Mouse (Mus musculus): ENCODE measurements around the gene Fpr1. TPM values are rescaled to one million over a fixed set of nuclear protein-coding genes. Genes with fewer than 3 reads are reported as not detected.

Fpr1 gene
- polyA plus RNA-seq, 1 experiment from 2014 or later: 0.15 TPM

DNA sequence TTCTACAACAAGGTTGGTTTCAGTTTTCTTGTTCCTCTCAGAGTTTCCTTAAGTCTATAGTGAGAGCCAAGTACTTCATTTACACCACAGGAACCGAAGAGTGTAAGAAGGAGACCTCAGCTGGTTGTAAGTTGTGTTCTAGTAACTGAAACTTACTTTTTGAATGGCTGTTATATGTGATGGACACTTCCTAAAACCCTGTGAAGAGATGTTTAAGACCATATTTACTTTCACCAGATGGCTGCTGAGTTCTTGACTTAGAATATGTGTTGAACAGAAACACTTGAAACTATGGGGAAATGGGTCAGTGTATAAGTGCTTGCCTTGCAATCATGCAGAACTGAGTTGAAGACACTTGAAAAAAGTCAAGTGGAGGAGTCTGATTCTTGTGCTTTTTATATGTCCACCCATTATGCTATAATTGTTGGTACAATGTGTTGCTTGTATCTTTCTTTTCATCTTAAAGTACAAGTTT lies 4.1 kb upstream of the Fpr1 start, which contains the start of the genes Fpr2 and Fpr3:
Gene Fpr2, plus strand, starts transcription at position 51 of the 475 bp plus-strand sequence.
Gene Fpr3, plus strand, starts transcription at position 79 of the 475 bp plus-strand sequence.
- Histone ChIP-seq H3K4me2 (ENCODE audit: low read depth, low read length) (no peak within 1 kb of the TSS), H3K27ac (ENCODE audit: low read depth, low read length) (no peak within 1 kb of the TSS)
- 66% methylated on average over 1 of the region's 1 CpGs for WGBS

DNA sequence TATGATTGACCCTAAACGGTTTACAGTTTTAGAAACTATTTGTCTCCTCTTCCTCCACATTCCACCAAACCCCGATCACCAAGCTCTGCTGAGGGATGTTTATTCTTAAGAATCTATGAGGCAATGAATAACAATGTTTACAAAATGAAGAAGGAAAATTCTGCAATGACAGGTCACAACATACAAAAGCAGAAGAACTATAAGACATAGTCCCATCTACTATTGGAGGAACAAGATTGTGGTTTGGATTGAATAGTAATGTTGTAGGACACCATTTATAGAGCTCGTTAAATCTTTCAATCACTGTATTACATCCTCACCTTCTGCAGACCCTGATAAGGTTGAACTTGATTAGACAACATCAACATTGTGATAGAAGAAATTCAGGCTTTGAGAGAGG lies 1.1 kb downstream of the Fpr1 start:
- no peaks in the 10 kb centered on the region for H3K27me3 ChIP-seq (ENCODE audit: control insufficient read depth, insufficient read depth, low read length)
- H3K9ac ChIP-seq (replicated peaks; ENCODE audit: low read depth, low read length): no peak overlapping the region
- H3K4me2 ChIP-seq (ENCODE audit: low read depth, low read length): no peak overlapping the region
- 89% methylated on average over 3 of the region's 3 CpGs for WGBS
- ATAC-seq (ENCODE audit: low read depth): no peak
- H3K9me3 ChIP-seq (ENCODE audit: control insufficient read depth, low read length): no peaks in the 10 kb centered on the region
- no peak overlapping the region for H3K27ac ChIP-seq (ENCODE audit: low read depth, low read length)
- H3K4me1 ChIP-seq (ENCODE audit: control insufficient read depth, insufficient read depth, low read length): no peaks in the 10 kb centered on the region
- H3K4me3 ChIP-seq (ENCODE audit: low read depth, low read length): no peak overlapping the region
- no peaks in the 10 kb centered on the region for H3K36me3 ChIP-seq (ENCODE audit: control insufficient read depth, insufficient read depth, low read length)

More for the DNA sequence above, 4.1 kb upstream of the Fpr1 start, which contains the start of the genes Fpr2 and Fpr3:
- H3K9me3 ChIP-seq (ENCODE audit: control insufficient read depth, low read length): no peaks in the 10 kb centered on the region
- ATAC-seq (ENCODE audit: low read depth): no peak
- no peaks in the 10 kb centered on the region for H3K36me3 ChIP-seq (ENCODE audit: control insufficient read depth, insufficient read depth, low read length)
- H3K9ac ChIP-seq (replicated peaks; ENCODE audit: low read depth, low read length): no peak within 1 kb of the TSS
- no peak within 1 kb of the TSS for H3K4me3 ChIP-seq (ENCODE audit: low read depth, low read length)
- H3K4me1 ChIP-seq (ENCODE audit: control insufficient read depth, insufficient read depth, low read length): no peaks in the 10 kb centered on the region
- H3K27me3 ChIP-seq (ENCODE audit: control insufficient read depth, insufficient read depth, low read length): no peaks in the 10 kb centered on the region

DNA sequence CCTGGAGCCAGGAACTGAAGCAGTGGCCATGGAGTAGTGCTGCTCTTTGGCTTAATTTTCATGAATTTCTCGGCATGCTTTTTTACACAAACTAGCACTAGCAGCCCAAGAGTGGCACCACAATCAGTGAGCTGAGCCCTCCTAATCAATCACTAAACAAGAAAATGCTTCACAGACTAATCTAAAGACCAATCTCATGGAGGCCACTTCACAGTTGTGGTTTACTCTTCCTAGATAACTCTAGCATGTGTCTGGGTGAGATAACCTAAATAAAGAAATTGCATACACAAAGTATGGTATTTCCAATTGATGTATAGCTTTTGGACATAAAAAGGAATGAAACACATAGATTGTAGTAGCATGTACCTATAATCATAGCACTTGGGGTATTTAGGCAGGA lies 4.4 kb downstream of the Fpr1 start:
- Histone ChIP-seq H3K9me3 (ENCODE audit: control insufficient read depth, low read length) (no peaks in the 10 kb centered on the region), H3K27ac (ENCODE audit: low read depth, low read length) (no peak overlapping the region), H3K4me1 (ENCODE audit: control insufficient read depth, insufficient read depth, low read length) (no peaks in the 10 kb centered on the region), H3K9ac (replicated peaks; ENCODE audit: low read depth, low read length) (no peak overlapping the region), H3K4me3 (ENCODE audit: low read depth, low read length) (no peak overlapping the region), H3K4me2 (ENCODE audit: low read depth, low read length) (no peak overlapping the region), H3K36me3 (ENCODE audit: control insufficient read depth, insufficient read depth, low read length) (no peaks in the 10 kb centered on the region), H3K27me3 (ENCODE audit: control insufficient read depth, insufficient read depth, low read length) (no peaks in the 10 kb centered on the region)
- ATAC-seq (ENCODE audit: low read depth): no peak
- WGBS: 96% methylated on average over 1 of the region's 1 CpGs

DNA sequence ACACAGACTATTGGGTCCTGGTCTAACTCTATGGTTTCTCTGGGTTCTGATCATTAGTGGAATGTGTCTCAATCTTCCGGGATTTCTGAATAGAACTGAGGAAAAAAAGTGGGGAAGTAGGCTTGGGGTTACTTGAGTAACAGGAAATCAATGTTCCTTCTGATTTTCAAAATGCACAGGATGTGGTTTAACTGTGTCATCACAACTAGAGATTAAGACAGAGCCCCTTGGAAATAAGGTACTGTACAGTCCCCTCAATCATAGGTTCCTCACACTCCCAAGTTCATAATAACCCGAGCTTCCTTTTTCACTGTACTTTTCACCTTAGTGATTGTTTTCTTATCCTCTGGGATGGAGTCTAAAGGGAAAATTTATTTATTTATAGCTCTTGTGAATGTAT lies 12.0 kb downstream of the Fpr1 start:
- H3K4me2 ChIP-seq (ENCODE audit: low read depth, low read length): no peak overlapping the region
- no peak overlapping the region for H3K4me3 ChIP-seq (ENCODE audit: low read depth, low read length)
- H3K27me3 ChIP-seq (ENCODE audit: control insufficient read depth, insufficient read depth, low read length): no peaks in the 10 kb centered on the region
- no peaks in the 10 kb centered on the region for H3K36me3 ChIP-seq (ENCODE audit: control insufficient read depth, insufficient read depth, low read length)
- no peak overlapping the region for H3K9ac ChIP-seq (replicated peaks; ENCODE audit: low read depth, low read length)
- no peaks in the 10 kb centered on the region for H3K9me3 ChIP-seq (ENCODE audit: control insufficient read depth, low read length)
- ATAC-seq (ENCODE audit: low read depth): no peak
- WGBS: 90% methylated on average over 2 of the region's 2 CpGs
- no peaks in the 10 kb centered on the region for H3K4me1 ChIP-seq (ENCODE audit: control insufficient read depth, insufficient read depth, low read length)
- no peak overlapping the region for H3K27ac ChIP-seq (ENCODE audit: low read depth, low read length)

DNA sequence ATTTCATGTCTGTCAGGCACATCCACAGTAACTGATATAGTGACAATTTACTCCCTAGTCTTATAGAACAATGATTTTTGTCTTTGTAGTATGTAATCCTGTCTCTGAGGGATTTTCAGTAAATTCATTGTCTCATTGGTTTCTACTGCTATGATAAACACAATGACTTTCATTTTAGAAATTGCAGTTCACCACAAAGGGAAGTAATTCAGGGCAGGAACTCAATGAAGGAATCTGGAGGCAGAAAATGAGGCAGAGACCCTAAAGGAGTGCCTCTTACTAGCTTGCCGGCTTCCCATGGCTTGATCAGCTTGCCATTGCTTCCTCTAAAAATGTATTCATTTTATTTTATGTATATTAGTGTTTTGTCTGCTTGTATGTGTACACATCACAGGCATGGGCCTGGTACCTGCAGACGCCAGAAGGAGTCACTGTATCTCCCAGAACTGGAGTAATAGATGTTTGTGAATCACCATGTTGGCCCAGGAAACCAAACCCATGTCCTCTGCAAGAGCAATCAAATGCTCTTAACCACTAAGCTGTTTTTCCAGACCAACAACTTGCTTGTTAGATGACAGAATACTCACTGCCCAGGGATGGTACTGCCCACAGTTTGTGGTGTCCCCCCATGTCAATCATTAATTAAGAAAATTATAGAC lies 12.7 kb downstream of the Fpr1 start:
- no peak for ATAC-seq (ENCODE audit: low read depth)
- H3K9ac ChIP-seq (replicated peaks; ENCODE audit: low read depth, low read length): no peak overlapping the region
- H3K27ac ChIP-seq (ENCODE audit: low read depth, low read length): no peak overlapping the region
- H3K4me2 ChIP-seq (ENCODE audit: low read depth, low read length): no peak overlapping the region
- no peak overlapping the region for H3K4me3 ChIP-seq (ENCODE audit: low read depth, low read length)
- 87% methylated on average over 2 of the region's 2 CpGs for WGBS
- H3K27me3 ChIP-seq (ENCODE audit: control insufficient read depth, insufficient read depth, low read length): no peaks in the 10 kb centered on the region
- H3K4me1 ChIP-seq (ENCODE audit: control insufficient read depth, insufficient read depth, low read length): no peaks in the 10 kb centered on the region
- H3K9me3 ChIP-seq (ENCODE audit: control insufficient read depth, low read length): no peaks in the 10 kb centered on the region
- H3K36me3 ChIP-seq (ENCODE audit: control insufficient read depth, insufficient read depth, low read length): no peaks in the 10 kb centered on the region

DNA sequence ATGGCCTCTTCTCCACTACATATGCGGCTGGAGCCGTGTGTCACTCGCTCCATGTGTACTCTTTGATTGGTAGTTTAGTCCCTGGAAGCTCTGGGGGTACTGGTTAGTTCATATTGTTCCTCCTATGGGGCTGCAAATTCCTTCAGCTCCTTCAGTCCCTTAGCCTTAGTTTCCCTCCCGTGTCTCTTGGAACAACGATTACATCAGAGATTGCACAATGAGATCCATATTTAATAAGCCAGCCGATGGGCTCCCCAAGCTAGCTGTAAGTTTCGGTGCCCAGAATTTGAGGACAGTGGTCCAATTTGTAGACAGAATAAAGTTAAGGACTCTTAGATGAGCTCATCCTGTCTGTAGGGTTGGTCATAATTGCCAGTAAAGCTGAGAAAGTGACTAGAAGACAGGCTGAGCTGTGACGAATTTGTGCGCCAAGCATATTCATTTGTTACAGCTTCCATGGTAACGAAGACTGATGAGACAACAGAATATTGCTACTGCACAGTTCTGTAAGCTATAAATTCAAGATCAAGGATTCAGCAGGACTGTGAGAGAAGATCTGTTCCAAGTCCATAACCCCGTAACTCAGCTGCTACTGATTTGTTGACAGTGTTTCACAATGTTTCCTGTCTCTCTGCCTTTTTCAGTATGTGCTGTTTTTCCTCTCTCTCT lies 16.8 kb downstream of the Fpr1 start:
- Histone ChIP-seq H3K27me3 (ENCODE audit: control insufficient read depth, insufficient read depth, low read length) (no peaks in the 10 kb centered on the region), H3K4me3 (ENCODE audit: low read depth, low read length) (no peak overlapping the region), H3K36me3 (ENCODE audit: control insufficient read depth, insufficient read depth, low read length) (no peaks in the 10 kb centered on the region), H3K27ac (ENCODE audit: low read depth, low read length) (no peak overlapping the region), H3K9me3 (ENCODE audit: control insufficient read depth, low read length) (no peaks in the 10 kb centered on the region), H3K9ac (replicated peaks; ENCODE audit: low read depth, low read length) (no peak overlapping the region), H3K4me1 (ENCODE audit: control insufficient read depth, insufficient read depth, low read length) (no peaks in the 10 kb centered on the region), H3K4me2 (ENCODE audit: low read depth, low read length) (no peak overlapping the region)
- ATAC-seq (ENCODE audit: low read depth): no peak
- WGBS: 86% methylated on average over 11 of the region's 11 CpGs

DNA sequence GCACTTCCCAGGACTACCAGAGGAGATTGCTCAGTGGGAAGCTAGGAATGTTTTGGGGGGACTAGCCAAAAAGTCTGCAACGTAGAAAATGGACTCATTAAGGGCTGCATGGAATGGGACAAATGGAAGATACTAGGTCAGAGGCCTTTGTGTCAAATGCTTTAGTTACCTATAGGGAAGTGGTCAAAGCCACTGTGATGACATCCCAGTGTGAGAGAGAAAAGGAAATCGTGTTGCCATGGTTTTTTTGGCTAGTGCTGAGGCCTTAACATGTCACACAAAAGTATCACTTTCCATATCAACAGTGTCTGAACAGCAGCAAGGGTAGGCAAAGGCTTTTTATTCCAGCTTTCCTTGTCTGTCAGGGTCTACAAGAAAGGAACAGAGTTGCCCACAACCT lies 18.6 kb downstream of the Fpr1 start:
- no peak overlapping the region for H3K4me3 ChIP-seq (ENCODE audit: low read depth, low read length)
- no peak overlapping the region for H3K9ac ChIP-seq (replicated peaks; ENCODE audit: low read depth, low read length)
- no peaks in the 10 kb centered on the region for H3K9me3 ChIP-seq (ENCODE audit: control insufficient read depth, low read length)
- no peak overlapping the region for H3K27ac ChIP-seq (ENCODE audit: low read depth, low read length)
- WGBS: 57% methylated on average over 2 of the region's 2 CpGs
- no peaks in the 10 kb centered on the region for H3K27me3 ChIP-seq (ENCODE audit: control insufficient read depth, insufficient read depth, low read length)
- no peaks in the 10 kb centered on the region for H3K4me1 ChIP-seq (ENCODE audit: control insufficient read depth, insufficient read depth, low read length)
- H3K4me2 ChIP-seq (ENCODE audit: low read depth, low read length): no peak overlapping the region
- H3K36me3 ChIP-seq (ENCODE audit: control insufficient read depth, insufficient read depth, low read length): no peaks in the 10 kb centered on the region
- no peak for ATAC-seq (ENCODE audit: low read depth)

DNA sequence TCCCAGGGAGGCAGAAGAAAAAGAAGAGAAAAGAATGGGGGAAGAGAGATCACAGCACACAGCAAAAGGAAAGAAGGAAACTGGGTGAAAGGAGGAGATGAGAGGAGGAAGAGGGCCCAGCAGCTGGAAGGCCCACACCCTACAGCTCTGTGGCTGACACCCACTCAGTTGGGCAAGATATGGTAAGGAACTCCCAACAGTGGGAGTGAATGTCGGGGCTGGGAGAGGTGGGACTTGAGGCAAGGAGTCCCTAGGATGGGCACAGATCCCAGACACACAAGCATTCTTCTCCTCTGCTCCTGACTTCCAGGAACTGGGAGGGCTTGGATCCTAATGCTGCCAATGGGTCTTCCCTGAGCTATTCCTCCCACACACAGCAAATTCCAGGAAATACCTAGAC lies 21.4 kb downstream of the Fpr1 start:
- ATAC-seq (ENCODE audit: low read depth): no peak
- WGBS: 79% methylated on average over 1 of the region's 1 CpGs
- Histone ChIP-seq H3K9ac (replicated peaks; ENCODE audit: low read depth, low read length) (no peak overlapping the region), H3K4me1 (ENCODE audit: control insufficient read depth, insufficient read depth, low read length) (no peaks in the 10 kb centered on the region), H3K9me3 (ENCODE audit: control insufficient read depth, low read length) (no peaks in the 10 kb centered on the region), H3K27ac (ENCODE audit: low read depth, low read length) (no peak overlapping the region), H3K4me2 (ENCODE audit: low read depth, low read length) (no peak overlapping the region), H3K4me3 (ENCODE audit: low read depth, low read length) (no peak overlapping the region), H3K27me3 (ENCODE audit: control insufficient read depth, insufficient read depth, low read length) (no peaks in the 10 kb centered on the region), H3K36me3 (ENCODE audit: control insufficient read depth, insufficient read depth, low read length) (no peaks in the 10 kb centered on the region)

DNA sequence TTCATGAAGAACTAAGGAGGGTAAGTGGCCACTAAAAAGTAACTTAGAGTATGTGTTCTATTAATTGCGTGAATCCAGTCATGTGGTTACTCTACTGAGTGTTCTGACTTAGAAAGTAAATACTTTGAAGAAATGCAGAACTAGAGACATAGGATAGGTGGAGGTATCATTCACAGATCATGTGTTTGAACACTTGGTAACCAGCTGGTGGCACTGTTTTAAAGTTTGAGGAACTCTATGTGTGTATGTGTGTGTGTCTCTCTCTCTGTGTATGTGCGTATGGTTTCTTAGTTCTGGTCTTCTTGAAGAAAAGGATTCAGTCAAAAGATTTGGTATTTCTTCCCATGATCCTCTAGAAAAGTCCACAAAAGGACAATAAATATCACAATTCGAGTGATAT lies 23.6 kb downstream of the Fpr1 start:
- no peak overlapping the region for H3K4me2 ChIP-seq (ENCODE audit: low read depth, low read length)
- H3K4me1 ChIP-seq (ENCODE audit: control insufficient read depth, insufficient read depth, low read length): no peaks in the 10 kb centered on the region
- H3K9me3 ChIP-seq (ENCODE audit: control insufficient read depth, low read length): no peaks in the 10 kb centered on the region
- H3K36me3 ChIP-seq (ENCODE audit: control insufficient read depth, insufficient read depth, low read length): no peaks in the 10 kb centered on the region
- no peak overlapping the region for H3K4me3 ChIP-seq (ENCODE audit: low read depth, low read length)
- no peak overlapping the region for H3K27ac ChIP-seq (ENCODE audit: low read depth, low read length)
- ATAC-seq (ENCODE audit: low read depth): no peak
- 91% methylated on average over 3 of the region's 3 CpGs for WGBS
- H3K9ac ChIP-seq (replicated peaks; ENCODE audit: low read depth, low read length): no peak overlapping the region
- no peaks in the 10 kb centered on the region for H3K27me3 ChIP-seq (ENCODE audit: control insufficient read depth, insufficient read depth, low read length)
